Mouse (Mus musculus) heart, embryonic 15.5 days (tissue): ENCODE data around the gene D630039A03Rik. TPM values are rescaled to one million over a fixed set of nuclear protein-coding genes. Genes with fewer than 3 reads are reported as not detected.

ENCODE experiments used
- ATAC-seq: fragments of 200-750 bp; cut with Nextera tagmentation; replicated peaks from 2 replicates; pipeline ENCODE4 v1.8.0; 2017; ENCODE audit warnings: low read depth, moderate TSS enrichment; ENCODE audit not compliant: insufficient number of reproducible peaks, insufficient read depth, low FRiP score
- H3K27ac ChIP-seq: fragments of 300-500 bp; sonication (generic); 2 replicates; pipeline ENCODE4 v1.5.1; 2015; ENCODE audit warnings: mild to moderate bottlenecking, inconsistent platforms
- H3K27me3 ChIP-seq: fragments of 300-500 bp; sonication (generic); 2 replicates; pipeline ENCODE4 v1.6.1; 2015; ENCODE audit warnings: inconsistent platforms
- H3K36me3 ChIP-seq: fragments of 300-500 bp; sonication (generic); 2 replicates; pipeline ENCODE4 v1.6.1; 2015; ENCODE audit warnings: mild to moderate bottlenecking, inconsistent platforms
- H3K4me1 ChIP-seq: fragments of 300-500 bp; sonication (generic); replicated peaks from 2 replicates; pipeline ENCODE4 v1.6.1; 2015; ENCODE audit warnings: inconsistent platforms
- H3K4me2 ChIP-seq: fragments of 300-500 bp; sonication (generic); 2 replicates; pipeline ENCODE4 v1.6.1; 2015; ENCODE audit warnings: inconsistent platforms, mild to moderate bottlenecking, moderate library complexity
- H3K4me3 ChIP-seq: fragments of 300-500 bp; sonication (generic); 2 replicates; pipeline ENCODE4 v1.5.1; 2015; ENCODE audit warnings: mild to moderate bottlenecking, inconsistent platforms
- H3K9ac ChIP-seq: fragments of 300-500 bp; sonication (generic); 2 replicates; pipeline ENCODE4 v1.6.1; 2015; ENCODE audit warnings: mild to moderate bottlenecking, inconsistent platforms
- H3K9me3 ChIP-seq: fragments of 300-500 bp; sonication (generic); replicated peaks from 2 replicates; pipeline ENCODE4 v1.6.1; 2016; ENCODE audit warnings: inconsistent platforms
- WGBS: fragments of 180-500 bp; shearing (Covaris S2); methylation state at CpG from one replicate; pipeline ENCODE4 v1.1.7; 2015; ENCODE audit warnings: mixed read lengths; 5-methylcytosine and 5-hydroxymethylcytosine counted together
- polyA plus RNA-seq: library from polyadenylated mRNA; unstranded; fragments of >200 nt; fragmentation: Nextera tagmentation; extraction: Ambion mirVana; gene quantifications from 2 replicates; pipeline ENCODE4 v1.2.1, GENCODE M21; 2015

D630039A03Rik gene
- polyA plus RNA-seq, 1 experiment from 2014 or later = 0.06 TPM

GRCm38 (mm10) chr4:57886066-57886887 is 29.8 kb downstream of the D630039A03Rik start:
- no peaks in the 10 kb centered on the region for H3K27me3 ChIP-seq
- H3K4me1 ChIP-seq = peaks cover 51% of the 10 kb centered on the region
- no peak overlapping the region for H3K9ac ChIP-seq
- WGBS = 49% methylated on average over 11 of the region's 11 CpGs
- ATAC-seq = no peak
- 0 out of 2 replicates have a peak, but pooled peaks cover 4% of the 10 kb centered on the region for H3K36me3 ChIP-seq
- no peak overlapping the region for H3K4me2 ChIP-seq
- H3K27ac ChIP-seq = peak overlapping the region; percentile 1; the same call in 1 of the 2 replicates
- no peaks in the 10 kb centered on the region for H3K9me3 ChIP-seq
- H3K4me3 ChIP-seq = no peak overlapping the region

- H3K9me3 ChIP-seq = no peaks in the 10 kb centered on the region
- H3K27me3 ChIP-seq = no peaks in the 10 kb centered on the region
- no peak for ATAC-seq
- H3K36me3 ChIP-seq = 0 out of 2 replicates have a peak, but pooled peaks cover 4% of the 10 kb centered on the region
- H3K9ac ChIP-seq = no peak overlapping the region
- no peak overlapping the region for H3K4me3 ChIP-seq
- H3K4me1 ChIP-seq = peaks cover 51% of the 10 kb centered on the region
- H3K4me2 ChIP-seq = no peak overlapping the region
- no peak overlapping the region for H3K27ac ChIP-seq
- 65% methylated on average over 2 of the region's 2 CpGs for WGBS
Observed at GRCm38 (mm10) chr4:57885186-57885585, 30.9 kb downstream of the D630039A03Rik start.

DNA sequence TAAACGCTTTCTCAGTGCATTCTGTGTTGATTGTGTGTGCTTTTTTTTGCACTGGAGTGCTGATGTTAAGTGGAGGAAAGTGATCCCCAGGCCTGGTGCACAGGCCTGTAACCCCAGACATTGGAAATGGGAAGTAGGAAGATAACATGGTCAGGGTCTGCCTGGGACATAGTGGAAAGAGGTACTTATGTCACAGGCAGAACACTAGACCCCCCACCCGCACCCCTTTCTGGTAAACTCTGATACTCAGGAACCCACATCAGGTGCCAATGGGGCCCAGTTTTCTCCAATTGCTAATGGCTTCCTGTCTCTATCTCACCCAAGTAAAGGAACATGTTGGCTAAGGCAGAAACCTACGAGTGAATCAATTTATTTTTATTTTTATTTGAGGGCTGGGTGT is 31.6 kb downstream of the D630039A03Rik start:
- no peaks in the 10 kb centered on the region for H3K9me3 ChIP-seq
- H3K4me1 ChIP-seq = peaks cover 54% of the 10 kb centered on the region
- peak overlapping the region; percentile 70 for H3K27ac ChIP-seq

DNA sequence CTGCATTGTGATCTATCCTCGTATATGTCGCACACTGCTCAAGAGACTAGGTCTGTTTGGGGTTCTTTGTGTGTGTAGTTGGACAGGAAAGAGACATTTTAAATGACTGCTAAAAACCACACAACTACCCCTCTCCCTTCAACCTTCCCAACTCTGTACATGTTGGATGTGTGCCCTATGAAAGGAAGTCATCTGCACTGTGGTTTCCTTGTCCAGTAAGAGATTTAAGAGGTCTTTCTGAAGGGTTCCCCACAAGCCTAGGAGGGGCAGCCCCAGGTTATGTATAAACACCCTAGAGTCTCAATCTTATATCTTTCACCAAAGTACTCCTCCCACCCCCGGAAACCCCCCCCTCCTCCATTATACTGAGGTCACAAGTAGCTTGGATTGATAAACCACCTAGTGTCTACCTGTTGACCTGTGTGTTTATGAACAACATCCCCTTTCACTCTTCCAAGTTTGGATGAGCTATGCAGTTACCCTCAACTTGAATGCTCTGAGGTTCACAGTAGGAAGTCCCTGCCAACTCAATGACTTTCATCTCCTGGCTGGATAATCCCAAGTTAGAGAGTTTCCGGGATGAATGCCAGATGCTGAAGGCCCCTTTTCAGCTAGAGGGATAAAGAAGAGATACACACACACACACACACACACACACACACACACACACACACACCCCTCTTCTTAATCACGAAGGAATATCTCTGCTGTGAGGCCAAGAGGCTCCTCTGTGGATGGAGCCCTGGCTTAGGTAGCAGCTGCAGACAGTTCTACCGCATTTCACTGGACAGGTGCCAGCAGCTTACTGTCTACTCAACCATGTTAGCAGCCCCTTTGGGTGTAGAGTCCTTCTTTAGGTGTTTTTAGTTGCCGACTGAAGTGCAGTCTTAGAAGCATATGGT is 32.3 kb downstream of the D630039A03Rik start:
- peak; percentile 30; the same call in 1 of the 2 replicates for ATAC-seq
- no peak overlapping the region for H3K9ac ChIP-seq
- peaks cover 54% of the 10 kb centered on the region for H3K4me1 ChIP-seq
- no peak overlapping the region for H3K4me3 ChIP-seq
- H3K27me3 ChIP-seq = no peaks in the 10 kb centered on the region
- 0 out of 2 replicates have a peak, but pooled peaks cover 4% of the 10 kb centered on the region for H3K36me3 ChIP-seq
- no peak overlapping the region for H3K4me2 ChIP-seq
- H3K27ac ChIP-seq = peak overlapping the region; percentile 70
- WGBS = 46% methylated on average over 7 of the region's 7 CpGs
- H3K9me3 ChIP-seq = no peaks in the 10 kb centered on the region

More for the DNA sequence above, 31.6 kb downstream of the D630039A03Rik start:
- no peak overlapping the region for H3K4me2 ChIP-seq
- H3K4me3 ChIP-seq = no peak overlapping the region
- 0 out of 2 replicates have a peak, but pooled peaks cover 4% of the 10 kb centered on the region for H3K36me3 ChIP-seq
- ATAC-seq = no peak
- 72% methylated on average over 3 of the region's 3 CpGs for WGBS
- H3K27me3 ChIP-seq = no peaks in the 10 kb centered on the region
- H3K9ac ChIP-seq = no peak overlapping the region

- 0 out of 2 replicates have a peak, but pooled peaks have one; percentile 22 for ATAC-seq
- Histone ChIP-seq H3K27ac (no peak overlapping the region), H3K4me3 (no peak overlapping the region), H3K9ac (no peak overlapping the region), H3K4me2 (no peak overlapping the region), H3K36me3 (0 out of 2 replicates have a peak, but pooled peaks cover 4% of the 10 kb centered on the region), H3K27me3 (no peaks in the 10 kb centered on the region), H3K9me3 (no peaks in the 10 kb centered on the region), H3K4me1 (peaks cover 35% of the 10 kb centered on the region)
- 19% methylated on average over 6 of the region's 6 CpGs for WGBS
Observed at GRCm38 (mm10) chr4:57879804-57880357, 36.2 kb downstream of the D630039A03Rik start.

GRCm38 (mm10) chr4:57879137-57879536 is 37.0 kb downstream of the D630039A03Rik start:
- H3K9ac ChIP-seq = no peak overlapping the region
- H3K4me2 ChIP-seq = no peak overlapping the region
- no peak overlapping the region for H3K4me3 ChIP-seq
- ATAC-seq = no peak
- 89% methylated on average over 5 of the region's 5 CpGs for WGBS
- no peaks in the 10 kb centered on the region for H3K9me3 ChIP-seq
- H3K4me1 ChIP-seq = peaks cover 27% of the 10 kb centered on the region
- H3K36me3 ChIP-seq = 0 out of 2 replicates have a peak, but pooled peaks cover 4% of the 10 kb centered on the region
- no peak overlapping the region for H3K27ac ChIP-seq
- no peaks in the 10 kb centered on the region for H3K27me3 ChIP-seq

DNA sequence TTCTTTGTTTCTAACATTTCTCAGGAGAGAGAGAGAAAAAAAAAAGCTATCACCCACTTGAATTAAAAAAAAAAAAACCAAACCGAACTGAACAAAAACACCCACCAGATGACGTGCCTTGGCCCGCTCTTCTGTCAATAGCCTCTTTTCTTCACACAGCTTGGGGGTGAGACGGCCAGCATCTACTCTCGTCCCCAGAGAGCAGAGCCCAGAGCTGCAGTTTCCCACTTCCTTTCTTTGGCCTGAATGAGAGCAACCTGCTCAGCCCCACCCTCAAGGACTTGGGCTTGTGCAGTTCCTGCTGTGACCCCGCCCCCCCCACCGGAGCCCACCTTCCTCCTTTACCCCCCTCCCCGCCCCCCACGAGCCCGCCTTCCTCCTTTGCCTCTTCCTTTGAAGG is 48.6 kb downstream of the D630039A03Rik start:
- H3K27ac ChIP-seq = no peak overlapping the region
- WGBS = 46% methylated on average over 10 of the region's 10 CpGs
- H3K9me3 ChIP-seq = no peaks in the 10 kb centered on the region
- no peak overlapping the region for H3K9ac ChIP-seq
- ATAC-seq = no peak
- peaks cover 4% of the 10 kb centered on the region; the same call in 1 of the 2 replicates for H3K36me3 ChIP-seq
- peaks cover 24% of the 10 kb centered on the region for H3K4me1 ChIP-seq
- H3K4me2 ChIP-seq = no peak overlapping the region
- H3K4me3 ChIP-seq = no peak overlapping the region
- H3K27me3 ChIP-seq = no peaks in the 10 kb centered on the region

- no peak for ATAC-seq
- peak overlapping the region; percentile 40 for H3K27ac ChIP-seq
- H3K9me3 ChIP-seq = no peaks in the 10 kb centered on the region
- no peak overlapping the region for H3K4me3 ChIP-seq
- no peaks in the 10 kb centered on the region for H3K27me3 ChIP-seq
- H3K9ac ChIP-seq = no peak overlapping the region
- peaks cover 4% of the 10 kb centered on the region; the same call in 1 of the 2 replicates for H3K36me3 ChIP-seq
- WGBS = 52% methylated on average over 9 of the region's 9 CpGs
- peaks cover 28% of the 10 kb centered on the region for H3K4me1 ChIP-seq
- H3K4me2 ChIP-seq = no peak overlapping the region
Observed at GRCm38 (mm10) chr4:57866990-57867389, 49.1 kb downstream of the D630039A03Rik start.

- Histone ChIP-seq H3K27ac (peak overlapping the region; percentile 45), H3K9ac (no peak overlapping the region), H3K4me3 (no peak overlapping the region), H3K4me1 (peaks cover 34% of the 10 kb centered on the region), H3K4me2 (no peak overlapping the region), H3K27me3 (no peaks in the 10 kb centered on the region), H3K9me3 (no peaks in the 10 kb centered on the region), H3K36me3 (peaks cover 4% of the 10 kb centered on the region; the same call in 1 of the 2 replicates)
- 27% methylated on average over 2 of the region's 2 CpGs for WGBS
- no peak for ATAC-seq
Observed at GRCm38 (mm10) chr4:57866088-57866487, 50.0 kb downstream of the D630039A03Rik start.

GRCm38 (mm10) chr4:57862269-57862986 is 53.7 kb downstream of the D630039A03Rik start:
- peaks cover 17% of the 10 kb centered on the region for H3K36me3 ChIP-seq
- no peak for ATAC-seq
- WGBS = 70% methylated on average over 9 of the region's 9 CpGs
- no peak overlapping the region for H3K27ac ChIP-seq
- H3K27me3 ChIP-seq = no peaks in the 10 kb centered on the region
- H3K4me1 ChIP-seq = peaks cover 53% of the 10 kb centered on the region
- no peak overlapping the region for H3K4me3 ChIP-seq
- no peaks in the 10 kb centered on the region for H3K9me3 ChIP-seq
- H3K9ac ChIP-seq = no peak overlapping the region
- H3K4me2 ChIP-seq = no peak overlapping the region
